ENCODE assay signal across 7 mouse cellular contexts in genomic region chr2:84826488-84827282, GRCm38 (mm10). TPM values are rescaled to one million over a fixed set of nuclear protein-coding genes. Genes with fewer than 3 reads are reported as not detected.
DNase-seq lines count a peak whose midpoint lies in the region; ATAC-seq lines count a peak whose summit lies in the region.

TSS of gene Timm10 (plus strand) at chr2:84826997.

- DNase-seq in adrenal gland, postnatal 25 days = peak; percentile 75
- DNase-seq in heart, adult 11 months = peak; percentile 99
- DNase-seq in kidney, adult 18-20 months = peak; percentile 82
- peak; percentile 93 for DNase-seq in limb, embryonic 11.5 days (ENCODE audit: low spot score)
- peak; percentile 96 for DNase-seq in midbrain, embryonic 14.5 days
- peak; percentile 67 for DNase-seq in spleen, adult 18-20 months

- H3K27ac ChIP-seq in embryonic facial prominence, embryonic 12.5 days = no peak within 1 kb of the TSS; the same call in 1 of the 2 replicates
- no peak within 1 kb of the TSS; the same call in 1 of the 2 replicates for H3K27ac ChIP-seq in limb, embryonic 11.5 days (replicated peaks; ENCODE audit: low read depth, low read length)
- H3K27ac ChIP-seq in midbrain, embryonic 14.5 days (replicated peaks; ENCODE audit: low read depth, low read length) = peak within 1 kb of the TSS; percentile 20; the same call in 1 of the 2 replicates

- H3K4me2 ChIP-seq in embryonic facial prominence, embryonic 12.5 days (replicated peaks) = peak within 1 kb of the TSS; percentile 99
- H3K4me2 ChIP-seq in limb, embryonic 11.5 days (ENCODE audit: low read depth, severe bottlenecking) = peak within 1 kb of the TSS; percentile 94
- peak within 1 kb of the TSS; percentile 100 for H3K4me2 ChIP-seq in midbrain, embryonic 14.5 days (ENCODE audit: low read length)

- H3K27me3 ChIP-seq in embryonic facial prominence, embryonic 12.5 days = no peaks in the 10 kb centered on the region
- H3K27me3 ChIP-seq in limb, embryonic 11.5 days (ENCODE audit: control insufficient read depth, insufficient read depth, low read length) = no peaks in the 10 kb centered on the region
- H3K27me3 ChIP-seq in midbrain, embryonic 14.5 days (ENCODE audit: control insufficient read depth, insufficient read depth, low read length) = no peaks in the 10 kb centered on the region

- H3K9me3 ChIP-seq in embryonic facial prominence, embryonic 12.5 days = no peaks in the 10 kb centered on the region
- no peaks in the 10 kb centered on the region for H3K9me3 ChIP-seq in limb, embryonic 11.5 days (ENCODE audit: control insufficient read depth, low read length)
- H3K9me3 ChIP-seq in midbrain, embryonic 14.5 days (ENCODE audit: control insufficient read depth, low read length) = no peaks in the 10 kb centered on the region

- under 1% methylated on average over 34 of the region's 34 CpGs for WGBS in embryonic facial prominence, embryonic 12.5 days
- WGBS in limb, embryonic 11.5 days = under 1% methylated on average over 34 of the region's 34 CpGs
- under 1% methylated on average over 34 of the region's 34 CpGs for WGBS in midbrain, embryonic 14.5 days

- peak; percentile 89 for ATAC-seq in embryonic facial prominence, embryonic 12.5 days (ENCODE audit: insufficient number of reproducible peaks, insufficient read depth, low FRiP score, low TSS enrichment)
- ATAC-seq in limb, embryonic 11.5 days (ENCODE audit: insufficient number of reproducible peaks, low FRiP score, low TSS enrichment, low read depth) = peak; percentile 84
- peak; percentile 91 for ATAC-seq in midbrain, embryonic 14.5 days (ENCODE audit: low FRiP score, low TSS enrichment)

- peaks cover 10% of the 10 kb centered on the region for H3K4me1 ChIP-seq in embryonic facial prominence, embryonic 12.5 days
- peaks cover 5% of the 10 kb centered on the region; the same call in 1 of the 2 replicates for H3K4me1 ChIP-seq in limb, embryonic 11.5 days (ENCODE audit: control insufficient read depth, insufficient read depth, low read length)
- peaks cover 7% of the 10 kb centered on the region for H3K4me1 ChIP-seq in midbrain, embryonic 14.5 days (ENCODE audit: control insufficient read depth, insufficient read depth, low read length)

- H3K9ac ChIP-seq in embryonic facial prominence, embryonic 12.5 days = peak within 1 kb of the TSS; percentile 73
- H3K9ac ChIP-seq in limb, embryonic 11.5 days (ENCODE audit: low read length) = peak within 1 kb of the TSS; percentile 62
- H3K9ac ChIP-seq in midbrain, embryonic 14.5 days (replicated peaks; ENCODE audit: low read length) = peak within 1 kb of the TSS; percentile 66

- H3K4me3 ChIP-seq in embryonic facial prominence, embryonic 12.5 days = peak within 1 kb of the TSS; percentile 91
- peak within 1 kb of the TSS; percentile 84 for H3K4me3 ChIP-seq in limb, embryonic 11.5 days (ENCODE audit: low read depth, low read length)
- H3K4me3 ChIP-seq in midbrain, embryonic 14.5 days (replicated peaks; ENCODE audit: low read depth, low read length) = peak within 1 kb of the TSS; percentile 84

- H3K36me3 ChIP-seq in embryonic facial prominence, embryonic 12.5 days = 0 out of 2 replicates have a peak, but pooled peaks cover 3% of the 10 kb centered on the region
- peaks cover 2% of the 10 kb centered on the region; the same call in 1 of the 2 replicates for H3K36me3 ChIP-seq in limb, embryonic 11.5 days (ENCODE audit: control insufficient read depth, insufficient read depth, low read length)
- H3K36me3 ChIP-seq in midbrain, embryonic 14.5 days (ENCODE audit: control insufficient read depth, insufficient read depth, low read length) = peaks cover 11% of the 10 kb centered on the region

RNA-seq across cellular contexts. Expression of gene Timm10, which starts in this region (rescaled TPM):
- total RNA-seq in adrenal gland, postnatal 25 days (2021) = 40.4 and 43.8 TPM in 2 replicates
- 39.4 and 41.3 TPM in 2 replicates for polyA plus RNA-seq in embryonic facial prominence, embryonic 12.5 days (2016; fragmentation: Nextera tagmentation; extraction: Ambion mirVana)
- polyA plus RNA-seq in limb, embryonic 11.5 days (2014; fragmentation: Nextera tagmentation; extraction: Ambion mirVana) = 46.9 and 53.6 TPM in 2 replicates
- 58.6 and 80.6 TPM in 2 replicates for polyA plus RNA-seq in midbrain, embryonic 14.5 days (2014; fragmentation: Nextera tagmentation; extraction: Ambion mirVana)
